In the genomic region with DNA sequence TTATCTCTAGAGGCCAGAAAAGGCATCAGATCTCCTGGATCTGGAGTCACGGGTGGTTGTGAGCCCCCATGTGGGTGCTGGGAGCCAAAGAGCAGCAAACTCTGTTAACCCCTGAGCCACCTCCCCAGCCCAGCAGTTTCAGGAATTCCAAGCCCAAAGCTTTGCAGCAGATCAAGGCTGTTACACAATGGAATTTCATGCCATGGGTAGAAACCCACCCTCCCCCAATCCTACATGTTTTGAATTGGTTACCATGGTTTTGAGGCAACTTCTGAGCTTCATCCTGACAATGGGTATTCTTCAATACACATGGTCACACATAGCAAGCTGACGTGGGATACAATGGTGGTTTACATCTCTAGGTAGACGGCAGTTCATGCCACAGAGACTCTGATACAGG, we compare ENCODE assay signal across 17 mouse cellular contexts.
"Had no signal": no experiment of that assay in that cellular context is flagged by ENCODE, and none has a peak within 500 bp of the region (broad histone marks: within the 10 kb centered on the region; RNA-seq: fewer than 3 reads in every experiment).

No protein-coding gene starts in this region.

- H3K9ac ChIP-seq: liver, embryonic 15.5 days; lung, embryonic 14.5 days; neural tube, embryonic 15.5 days had no signal

- H3K9me3 ChIP-seq: limb, embryonic 10.5 days; liver, embryonic 15.5 days; megakaryocyte, embryonic 14.5 days; neural tube, embryonic 15.5 days had no signal

- H3K27ac ChIP-seq: left cerebral cortex, adult 2 months; limb, embryonic 10.5 days; liver, embryonic 15.5 days; neural tube, embryonic 15.5 days had no signal

- DNase-seq: kidney, adult 8-10 months; kidney, postnatal 25 days; lung, embryonic 14.5 days; lung, postnatal 10 days; lung, postnatal 4 days; retina, postnatal 1 day; right cerebral cortex, postnatal 4 days; spleen, adult 18-20 months; thymus, adult 18-20 months; thymus, postnatal 14 days had no signal

- H3K36me3 ChIP-seq: limb, embryonic 10.5 days; liver, embryonic 15.5 days; neural tube, embryonic 15.5 days had no signal

- H3K4me1 ChIP-seq: liver, embryonic 15.5 days; megakaryocyte, embryonic 14.5 days; neural tube, embryonic 15.5 days had no signal

- H3K4me2 ChIP-seq: liver, embryonic 11.5 days; liver, embryonic 15.5 days; lung, embryonic 14.5 days; neural tube, embryonic 15.5 days had no signal

- H3K4me3 ChIP-seq: left cerebral cortex, adult 2 months; limb, embryonic 10.5 days; liver, embryonic 15.5 days; megakaryocyte, embryonic 14.5 days; myocyte; neural tube, embryonic 15.5 days had no signal

- H3K27me3 ChIP-seq: liver, embryonic 15.5 days; neural tube, embryonic 15.5 days had no signal
